Mouse (Mus musculus): ENCODE measurements around the gene Rem1.

- TF ChIP-seq CTCF (IDR thresholded peaks at IDR 0.05; ENCODE audit: low read depth, low read length) (no peak), GATA1 (IDR thresholded peaks at IDR 0.05; ENCODE audit: borderline replicate concordance, low read length) (no peak), TAL1 (conservative IDR thresholded peaks at IDR 0.05; ENCODE audit: low read depth, low read length) (no peak)
These were observed 52.2 kb downstream of the Rem1 start for GRCm38 (mm10) chr2:152678925-152679324.
